Mouse (Mus musculus) cerebellum, postnatal 25 days (tissue): ENCODE results near the gene Gm10840.
"Not testable (repeated sequence)": the region's sequence is repeated elsewhere in the genome, so short reads cannot be mapped to it uniquely, and the experiment has no call there.

ENCODE experiments used
- DNase-seq, 2 experiments: peaks; one replicate each; pipeline ENCODE4 v3.0.0; 2021; ENCODE audit warnings: mixed read lengths in 2 of 2

Gm10840 gene

DNA sequence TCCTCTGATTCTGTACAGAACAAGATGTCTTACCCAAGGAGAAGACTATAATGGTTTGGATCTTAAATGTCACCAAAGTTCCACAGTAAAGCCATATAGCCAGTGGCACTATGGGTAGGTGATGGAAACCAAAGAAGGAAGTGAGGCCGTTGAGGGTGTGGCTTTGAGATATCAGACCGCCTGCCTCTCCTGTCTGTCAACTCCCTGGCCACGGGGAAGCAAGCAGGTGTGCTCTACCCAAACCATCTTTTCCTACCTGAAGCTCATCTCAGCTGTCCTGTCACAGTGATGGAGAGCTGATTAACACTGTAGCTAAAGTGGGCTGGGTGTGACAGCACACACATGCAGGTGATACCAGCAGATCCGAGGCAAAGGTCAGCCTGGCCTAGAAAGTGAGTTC is 37.6 kb downstream of the Gm10840 start:
- DNase-seq: no peak

DNA sequence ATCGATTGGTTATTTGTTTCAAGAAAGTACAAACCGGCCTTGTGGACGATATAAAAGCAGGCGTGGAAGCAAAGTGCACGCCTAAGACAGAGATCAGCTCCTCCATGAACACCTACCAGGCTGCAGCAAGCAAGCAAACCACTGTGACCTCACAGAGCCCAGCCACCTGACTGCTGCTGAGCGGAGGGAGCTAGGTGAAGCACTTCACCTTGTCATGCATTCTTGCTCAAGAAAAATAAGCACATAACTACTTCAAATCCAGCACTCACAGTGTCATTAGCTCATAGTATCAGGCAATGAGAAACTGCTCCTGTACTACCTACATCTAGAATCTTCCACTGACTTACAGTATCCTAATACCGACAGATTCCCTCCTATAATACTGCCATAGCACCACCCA is 39.3 kb downstream of the Gm10840 start:
- not testable (repeated sequence) for DNase-seq

DNA sequence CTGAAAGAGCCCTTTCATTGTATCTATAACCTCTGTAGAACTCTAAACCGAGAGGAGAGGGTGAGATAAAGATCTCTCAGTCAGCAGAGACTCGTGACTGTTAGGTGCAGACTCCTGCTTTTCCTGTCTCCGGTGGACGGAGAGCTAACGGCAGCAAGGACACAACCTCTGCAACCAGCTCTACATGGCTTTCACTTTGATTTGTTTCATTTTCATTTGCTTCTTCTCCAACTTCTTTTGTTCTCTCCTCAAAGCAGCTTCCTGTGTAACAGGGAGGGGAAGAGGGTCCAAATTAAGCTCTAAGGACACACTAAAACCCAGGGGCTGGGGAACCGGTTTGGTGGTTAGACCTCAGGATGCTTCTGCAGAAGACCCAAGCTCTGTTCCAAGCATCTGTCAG is 40.1 kb downstream of the Gm10840 start:
- DNase-seq: no peak

DNA sequence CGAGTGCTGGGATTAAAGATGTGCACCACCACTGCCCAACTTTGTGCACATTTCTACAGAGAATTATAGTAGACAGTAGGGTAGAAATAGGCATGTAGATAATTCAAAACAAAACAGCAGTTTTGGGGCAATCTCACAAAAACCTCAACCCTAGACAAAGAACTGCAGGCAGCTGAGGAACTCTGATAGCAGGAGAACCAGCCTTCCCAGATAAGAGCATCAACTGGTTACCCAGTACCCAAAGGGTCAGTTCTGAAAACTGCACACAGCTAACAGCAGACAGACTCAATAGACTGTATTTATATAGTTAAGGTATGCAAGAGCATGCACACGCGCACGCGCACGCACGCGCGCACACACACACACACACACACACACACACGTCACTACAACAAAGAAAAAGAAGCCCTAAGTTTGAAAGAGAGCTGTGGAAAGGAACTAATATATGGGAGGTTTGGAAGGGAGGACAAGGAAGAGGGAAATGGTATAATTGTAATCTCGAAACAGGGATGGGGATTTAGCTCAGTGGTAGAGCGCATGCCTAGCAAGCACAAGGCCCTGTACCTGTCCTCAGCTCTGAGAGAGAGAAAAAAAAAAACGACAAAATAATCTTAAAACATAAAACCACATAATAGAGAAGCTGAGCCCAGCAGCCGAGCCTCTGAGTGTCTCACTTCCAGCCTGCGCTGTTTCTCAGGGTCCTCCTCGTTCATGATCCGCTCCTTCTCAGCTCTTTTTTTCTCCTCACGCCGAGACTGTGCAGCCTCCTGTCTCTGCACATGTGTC is 40.9 kb downstream of the Gm10840 start:
- DNase-seq: no peak

- DNase-seq: no peak
Measured at GRCm38 (mm10) chr11:106202123-106202465, 41.4 kb downstream of the Gm10840 start, which contains the start of gene Strada. TSS of gene Strada (minus strand) at chr11:106202168.
